Mouse (Mus musculus) spleen, adult 2 months (tissue): ENCODE data around the gene Trim2. TPM values are rescaled to one million over a fixed set of nuclear protein-coding genes. Genes with fewer than 3 reads are reported as not detected.

Source experiments
- DNase-seq, 2 experiments: peaks; one replicate each; pipeline versions ENCODE4 v3.0.0 to v3.0.0-alpha.2; 2012 to 2021; ENCODE audit warnings: low spot score in 2 of 2, low read depth in 1 of 2
- H3K27ac ChIP-seq: fragments of 200-500 bp; 2 replicates; pipeline ENCODE4 v1.5.1; 2012; ENCODE audit warnings: low read length, inconsistent platforms; ENCODE audit not compliant: insufficient read depth
- H3K27me3 ChIP-seq: fragments of 200-500 bp; 2 replicates; pipeline ENCODE4 v1.6.1; 2012; ENCODE audit warnings: mild to moderate bottlenecking, moderate library complexity, low read length, inconsistent platforms; ENCODE audit not compliant: control insufficient read depth, insufficient read depth
- H3K36me3 ChIP-seq: fragments of 200-500 bp; 2 replicates; pipeline ENCODE4 v1.6.1; 2012; ENCODE audit warnings: mild to moderate bottlenecking, low read length, inconsistent platforms; ENCODE audit not compliant: control insufficient read depth, insufficient read depth
- H3K4me1 ChIP-seq: fragments of 200-500 bp; 2 replicates; pipeline ENCODE4 v1.6.1; 2011; ENCODE audit warnings: inconsistent platforms; ENCODE audit not compliant: control insufficient read depth, insufficient read depth, insufficient read length
- H3K4me3 ChIP-seq: fragments of 200-500 bp; 2 replicates; pipeline ENCODE4 v1.5.1; 2011; ENCODE audit warnings: mild to moderate bottlenecking, inconsistent platforms; ENCODE audit not compliant: insufficient read depth, insufficient read length; ENCODE audit errors: extremely low read depth
- CTCF ChIP-seq: fragments of 200-500 bp; IDR thresholded peaks from 2 replicates; pipeline ENCODE4 v1.5.1; 2011; ENCODE audit warnings: mild to moderate bottlenecking, inconsistent platforms; ENCODE audit not compliant: insufficient read depth, insufficient read length, insufficient replicate concordance; ENCODE audit errors: extremely low read depth
- POLR2A ChIP-seq: fragments of 200-500 bp; IDR thresholded peaks from 2 replicates; pipeline ENCODE4 v1.6.1; 2011; ENCODE audit warnings: low read depth, low read length, inconsistent platforms
- WGBS: fragments of 180-500 bp; shearing (Covaris S2); methylation state at CpG from one replicate; pipeline ENCODE4 v1.1.7; 2018; 5-methylcytosine and 5-hydroxymethylcytosine counted together
- polyA plus RNA-seq: library from polyadenylated mRNA; depleted of rRNA; stranded (reverse); fragments of >200 nt; gene quantifications from 2 replicates; pipeline ENCODE4 v1.2.3, GENCODE M21; 2012

The Trim2 gene
- polyA plus RNA-seq, 1 experiment = 5.7 TPM

GRCm38 (mm10) chr3:84336342-84336741 is 29.7 kb upstream of the Trim2 start:
- H3K4me1 ChIP-seq = peaks cover 7% of the 10 kb centered on the region; the same call in 1 of the 2 replicates
- no peak overlapping the region for H3K27ac ChIP-seq
- DNase-seq = no peak
- TF ChIP-seq POLR2A (no peak), CTCF (no peak)
- no peaks in the 10 kb centered on the region for H3K27me3 ChIP-seq
- no peaks in the 10 kb centered on the region for H3K36me3 ChIP-seq
- H3K4me3 ChIP-seq = no peak overlapping the region
- 90% methylated on average over 12 of the region's 12 CpGs for WGBS

GRCm38 (mm10) chr3:84335421-84336073 is 28.9 kb upstream of the Trim2 start:
- TF ChIP-seq CTCF = no peak
- TF ChIP-seq POLR2A = no peak
- H3K36me3 ChIP-seq = no peaks in the 10 kb centered on the region
- no peaks in the 10 kb centered on the region for H3K27me3 ChIP-seq
- H3K4me1 ChIP-seq = peaks cover 7% of the 10 kb centered on the region; the same call in 1 of the 2 replicates
- WGBS = 67% methylated on average over 8 of the region's 8 CpGs
- no peak overlapping the region for H3K4me3 ChIP-seq
- no peak for DNase-seq
- no peak overlapping the region for H3K27ac ChIP-seq

- 25% methylated on average over 20 of the region's 20 CpGs for WGBS
- no peak for DNase-seq
- peak overlapping the region; percentile 10; the same call in 1 of the 2 replicates for H3K4me3 ChIP-seq
These were observed 28.2 kb upstream of the Trim2 start for GRCm38 (mm10) chr3:84334771-84335420.

DNA sequence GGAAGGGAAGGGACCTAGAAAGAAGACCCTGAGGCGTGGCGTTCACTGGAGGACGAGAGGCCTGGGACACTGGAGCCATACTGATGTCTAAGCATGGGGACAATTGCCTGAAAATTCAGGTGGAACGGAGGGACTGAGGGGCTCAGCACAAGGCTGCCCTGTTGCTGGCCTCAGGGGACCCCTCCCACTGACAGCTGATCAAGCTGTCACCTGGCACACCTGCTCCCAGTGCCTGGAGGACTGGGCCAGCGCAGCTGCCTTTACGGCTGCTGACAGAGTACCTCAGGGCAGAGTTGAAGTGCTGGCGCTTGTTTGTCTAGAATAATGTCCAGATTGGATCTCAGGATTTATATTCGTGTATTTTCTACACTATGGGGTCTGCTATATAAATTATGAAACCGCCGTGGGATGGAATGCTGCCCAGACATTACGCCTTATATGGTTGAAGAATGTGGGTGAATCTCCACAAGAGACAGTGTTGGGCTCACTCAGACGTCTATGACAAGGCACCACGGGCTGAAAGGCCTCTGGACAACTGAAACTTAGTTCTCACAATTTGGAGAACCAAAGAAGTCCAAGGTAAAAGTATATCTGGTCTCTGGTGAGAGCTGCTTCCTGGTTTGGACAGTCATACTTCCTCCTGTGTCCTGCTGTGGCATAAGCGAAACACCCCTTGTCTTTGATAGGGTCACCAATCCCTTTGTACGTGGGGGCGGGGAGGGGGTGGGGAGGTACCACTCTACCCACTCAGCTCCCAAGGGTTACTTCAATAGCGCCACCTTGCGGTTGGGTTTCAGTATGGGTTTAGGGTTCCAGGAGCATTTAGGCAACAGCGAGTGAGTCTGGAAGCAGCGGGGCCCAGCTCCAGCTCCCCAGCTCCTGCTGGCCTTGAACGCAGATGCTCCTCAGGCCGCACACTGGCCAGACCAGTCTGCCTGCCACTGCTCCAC is 27.0 kb upstream of the Trim2 start:
- 52% methylated on average over 22 of the region's 22 CpGs for WGBS
- H3K4me3 ChIP-seq = no peak overlapping the region
- no peaks in the 10 kb centered on the region for H3K36me3 ChIP-seq
- H3K27me3 ChIP-seq = no peaks in the 10 kb centered on the region
- H3K27ac ChIP-seq = no peak overlapping the region
- TF ChIP-seq POLR2A (no peak), CTCF (no peak; the same call in 1 of the 2 replicates)
- H3K4me1 ChIP-seq = peaks cover 7% of the 10 kb centered on the region; the same call in 1 of the 2 replicates
- peak; percentile 25 to 56 for DNase-seq

More at GRCm38 (mm10) chr3:84334771-84335420, 28.2 kb upstream of the Trim2 start:
- no peaks in the 10 kb centered on the region for H3K27me3 ChIP-seq
- TF ChIP-seq POLR2A (no peak), CTCF (no peak)
- H3K36me3 ChIP-seq = no peaks in the 10 kb centered on the region
- H3K27ac ChIP-seq = no peak overlapping the region
- peaks cover 7% of the 10 kb centered on the region; the same call in 1 of the 2 replicates for H3K4me1 ChIP-seq

DNA sequence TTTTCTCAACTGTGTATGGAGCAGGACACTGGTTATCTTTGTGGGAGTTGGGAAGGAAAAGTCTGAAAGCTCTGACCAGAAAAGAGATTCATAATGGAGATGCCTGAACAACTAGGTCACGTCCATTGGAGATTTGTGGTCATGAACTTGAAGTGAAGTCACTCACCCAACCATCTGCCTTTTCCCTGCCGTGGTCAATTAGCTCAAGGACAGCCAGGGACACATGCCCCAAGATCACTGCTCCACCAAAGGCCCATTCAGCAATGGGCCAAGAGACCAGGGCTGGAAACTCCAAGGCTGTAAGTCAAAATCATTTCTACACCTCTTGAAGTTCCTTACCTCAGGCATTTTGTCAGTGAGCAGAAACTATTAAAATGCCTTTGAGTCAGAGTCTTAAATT is 23.5 kb upstream of the Trim2 start:
- WGBS = 67% methylated on average over 2 of the region's 2 CpGs
- Histone ChIP-seq H3K27me3 (no peaks in the 10 kb centered on the region), H3K4me3 (no peak overlapping the region), H3K27ac (no peak overlapping the region), H3K36me3 (no peaks in the 10 kb centered on the region), H3K4me1 (peaks cover 7% of the 10 kb centered on the region; the same call in 1 of the 2 replicates)
- TF ChIP-seq POLR2A = no peak
- TF ChIP-seq CTCF = no peak
- DNase-seq = no peak

DNA sequence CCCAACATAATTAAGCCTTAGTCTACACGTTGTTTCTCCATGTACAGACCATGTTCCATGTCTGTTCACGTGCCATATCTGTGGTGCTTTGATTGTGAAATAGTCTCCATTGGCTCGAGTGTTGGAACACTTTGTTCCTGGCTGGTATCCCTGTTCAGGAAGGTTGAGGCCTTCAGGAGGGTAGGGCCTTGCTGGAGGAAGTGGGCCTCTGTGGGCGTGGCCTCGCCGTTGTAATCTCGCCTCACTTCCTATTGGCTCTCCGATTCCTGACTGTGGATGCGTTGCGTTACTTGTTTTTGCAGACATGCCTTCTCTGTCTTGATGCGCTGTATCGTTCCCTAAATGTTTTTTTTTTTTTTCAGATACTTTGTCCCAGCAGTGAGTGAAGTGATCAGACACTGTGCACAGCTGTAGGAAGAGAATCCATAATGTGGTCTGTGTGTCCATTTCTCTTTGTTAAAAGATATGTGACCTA is 18.3 kb upstream of the Trim2 start:
- H3K36me3 ChIP-seq = no peaks in the 10 kb centered on the region
- WGBS = 90% methylated on average over 12 of the region's 12 CpGs
- no peaks in the 10 kb centered on the region for H3K27me3 ChIP-seq
- no peak for DNase-seq
- H3K4me1 ChIP-seq = no peaks in the 10 kb centered on the region
- TF ChIP-seq POLR2A = no peak
- no peak for TF ChIP-seq CTCF
- H3K27ac ChIP-seq = no peak overlapping the region
- H3K4me3 ChIP-seq = no peak overlapping the region
